Mouse (Mus musculus) liver, embryonic 15.5 days (tissue): ENCODE results near the gene Tsen34. TPM values are rescaled to one million over a fixed set of nuclear protein-coding genes. Genes with fewer than 3 reads are reported as not detected.

Experiments
- ATAC-seq: fragments of 200-750 bp; cut with Nextera tagmentation; 2 replicates; pipeline ENCODE4 v1.8.0; 2017; ENCODE audit warnings: moderate number of reproducible peaks, mild to moderate bottlenecking, moderate library complexity; ENCODE audit not compliant: insufficient read depth
- H3K27ac ChIP-seq: fragments of 300-500 bp; sonication (generic); replicated peaks from 2 replicates; pipeline ENCODE4 v1.5.1; 2015; ENCODE audit warnings: mild to moderate bottlenecking, inconsistent platforms
- H3K27me3 ChIP-seq: fragments of 300-500 bp; sonication (generic); 2 replicates; pipeline ENCODE4 v1.6.1; 2015; ENCODE audit warnings: mild to moderate bottlenecking, inconsistent platforms
- H3K36me3 ChIP-seq: fragments of 300-500 bp; sonication (generic); replicated peaks from 2 replicates; pipeline ENCODE4 v1.6.1; 2015; ENCODE audit warnings: moderate library complexity, mild to moderate bottlenecking, inconsistent platforms
- H3K4me1 ChIP-seq: fragments of 300-500 bp; sonication (generic); replicated peaks from 2 replicates; pipeline ENCODE4 v1.6.1; 2015; ENCODE audit warnings: inconsistent platforms
- H3K4me2 ChIP-seq: fragments of 300-500 bp; sonication (generic); 2 replicates; pipeline ENCODE4 v1.6.1; 2015; ENCODE audit warnings: moderate library complexity, mild to moderate bottlenecking, inconsistent platforms
- H3K4me3 ChIP-seq: fragments of 300-500 bp; sonication (generic); replicated peaks from 2 replicates; pipeline ENCODE4 v1.5.1; 2015; ENCODE audit warnings: mild to moderate bottlenecking, inconsistent platforms
- H3K9ac ChIP-seq: fragments of 300-500 bp; sonication (generic); 2 replicates; pipeline ENCODE4 v1.6.1; 2015; ENCODE audit warnings: moderate library complexity, mild to moderate bottlenecking, inconsistent platforms
- H3K9me3 ChIP-seq: fragments of 300-500 bp; sonication (generic); replicated peaks from 2 replicates; pipeline ENCODE4 v1.6.1; 2016; ENCODE audit warnings: inconsistent platforms
- WGBS: fragments of 180-500 bp; shearing (Covaris S2); methylation state at CpG from one replicate; pipeline ENCODE4 v1.1.7; 2015; ENCODE audit warnings: mixed read lengths; ENCODE audit not compliant: insufficient replicate concordance; 5-methylcytosine and 5-hydroxymethylcytosine counted together
- polyA plus RNA-seq: library from polyadenylated mRNA; unstranded; fragments of >200 nt; fragmentation: Nextera tagmentation; extraction: Ambion mirVana; gene quantifications from 2 replicates; pipeline ENCODE4 v1.2.1, GENCODE M21; 2015

Gene Tsen34
- 43.9 and 55.1 TPM in 2 replicates for polyA plus RNA-seq

GRCm38 (mm10) chr7:3692382-3692986 lies at the start of gene Tsen34:
Tsen34 (plus strand) TSS chr7:3692863.
- Histone ChIP-seq H3K9ac (peak within 1 kb of the TSS; percentile 74), H3K4me2 (peak within 1 kb of the TSS; percentile 94), H3K27me3 (no peaks in the 10 kb centered on the region), H3K36me3 (peaks cover 2% of the 10 kb centered on the region), H3K27ac (peak within 1 kb of the TSS; percentile 88), H3K4me3 (peak within 1 kb of the TSS; percentile 72), H3K4me1 (peaks cover 40% of the 10 kb centered on the region), H3K9me3 (no peaks in the 10 kb centered on the region)
- peak; percentile 47 for ATAC-seq
- under 1% methylated on average over 49 of the region's 49 CpGs for WGBS

GRCm38 (mm10) chr7:3643412-3643811 lies 49.3 kb upstream of the Tsen34 start:
- Histone ChIP-seq H3K36me3 (peaks cover 45% of the 10 kb centered on the region), H3K9me3 (no peaks in the 10 kb centered on the region), H3K9ac (no peak overlapping the region), H3K4me1 (peaks cover 32% of the 10 kb centered on the region), H3K4me2 (peak overlapping the region; percentile 80), H3K27ac (no peak overlapping the region), H3K4me3 (peak overlapping the region; percentile 100; the same call in 1 of the 2 replicates), H3K27me3 (no peaks in the 10 kb centered on the region)
- ATAC-seq, result no peak
- 30% methylated on average over 5 of the region's 5 CpGs for WGBS

GRCm38 (mm10) chr7:3643843-3644242 lies 48.8 kb upstream of the Tsen34 start:
- Histone ChIP-seq H3K27me3 (no peaks in the 10 kb centered on the region), H3K4me2 (peak overlapping the region; percentile 80), H3K27ac (peak overlapping the region; percentile 96), H3K36me3 (peaks cover 40% of the 10 kb centered on the region), H3K9me3 (no peaks in the 10 kb centered on the region), H3K4me1 (peaks cover 37% of the 10 kb centered on the region), H3K4me3 (peak overlapping the region; percentile 100), H3K9ac (peak overlapping the region; percentile 25; the same call in 1 of the 2 replicates)
- no peak for ATAC-seq
- WGBS, result 13% methylated on average over 9 of the region's 9 CpGs

GRCm38 (mm10) chr7:3644348-3644671 lies 48.4 kb upstream of the Tsen34 start:
- ATAC-seq, result no peak
- Histone ChIP-seq H3K9ac (peak overlapping the region; percentile 25; the same call in 1 of the 2 replicates), H3K27me3 (no peaks in the 10 kb centered on the region), H3K9me3 (no peaks in the 10 kb centered on the region), H3K4me1 (peaks cover 40% of the 10 kb centered on the region), H3K4me3 (peak overlapping the region; percentile 100), H3K4me2 (peak overlapping the region; percentile 80), H3K36me3 (peaks cover 36% of the 10 kb centered on the region), H3K27ac (peak overlapping the region; percentile 96)
- 1% methylated on average over 11 of the region's 11 CpGs for WGBS

- peak within 1 kb of the TSS; percentile 82 for H3K4me2 ChIP-seq
- H3K4me3 ChIP-seq, result peak within 1 kb of the TSS; percentile 100
- H3K9ac ChIP-seq, result peak within 1 kb of the TSS; percentile 100
- peaks cover 40% of the 10 kb centered on the region for H3K4me1 ChIP-seq
- H3K27me3 ChIP-seq, result no peaks in the 10 kb centered on the region
- H3K27ac ChIP-seq, result peak within 1 kb of the TSS; percentile 97
- no peaks in the 10 kb centered on the region for H3K9me3 ChIP-seq
- ATAC-seq, result peak; percentile 97
- peaks cover 35% of the 10 kb centered on the region for H3K36me3 ChIP-seq
- WGBS, result under 1% methylated on average over 51 of the region's 58 CpGs
Observed at GRCm38 (mm10) chr7:3644672-3645487, 47.8 kb upstream of the Tsen34 start, which contains the start of gene Cnot3. Cnot3 (plus strand) TSS chr7:3645268.

- H3K4me3 ChIP-seq, result peak overlapping the region; percentile 100
- H3K9ac ChIP-seq, result peak overlapping the region; percentile 100
- WGBS, result under 1% methylated on average over 55 of the region's 58 CpGs
- H3K36me3 ChIP-seq, result peaks cover 36% of the 10 kb centered on the region
- peak overlapping the region; percentile 82 for H3K4me2 ChIP-seq
- peak overlapping the region; percentile 97 for H3K27ac ChIP-seq
- no peak for ATAC-seq
- no peaks in the 10 kb centered on the region for H3K9me3 ChIP-seq
- peaks cover 40% of the 10 kb centered on the region for H3K4me1 ChIP-seq
- H3K27me3 ChIP-seq, result no peaks in the 10 kb centered on the region
Observed at GRCm38 (mm10) chr7:3645488-3646025, 47.1 kb upstream of the Tsen34 start.

DNA sequence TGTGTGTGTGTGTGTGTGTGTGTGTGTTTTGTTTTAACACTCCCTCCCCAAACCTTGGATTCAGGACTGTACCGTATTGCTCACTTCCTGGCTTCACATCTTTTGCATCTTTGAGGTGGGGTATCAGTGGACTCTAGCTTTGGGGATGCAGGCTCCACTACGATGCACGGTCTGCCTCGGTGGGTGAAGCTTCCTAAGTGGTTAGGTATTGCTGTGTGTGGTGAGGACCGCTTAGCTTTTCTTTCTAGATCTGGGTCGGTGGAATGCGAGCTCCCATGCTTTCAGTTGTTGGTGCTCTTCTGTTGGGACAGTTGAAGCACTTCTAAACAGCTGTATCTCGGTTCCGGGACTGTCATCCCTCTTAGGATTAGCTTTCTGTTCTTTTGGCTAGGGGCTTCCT lies 46.5 kb upstream of the Tsen34 start:
- WGBS, result 15% methylated on average over 9 of the region's 9 CpGs
- peak overlapping the region; percentile 100 for H3K4me3 ChIP-seq
- no peaks in the 10 kb centered on the region for H3K9me3 ChIP-seq
- peaks cover 36% of the 10 kb centered on the region for H3K36me3 ChIP-seq
- peak overlapping the region; percentile 100 for H3K9ac ChIP-seq
- ATAC-seq, result no peak
- peak overlapping the region; percentile 82 for H3K4me2 ChIP-seq
- peak overlapping the region; percentile 97 for H3K27ac ChIP-seq
- H3K27me3 ChIP-seq, result no peaks in the 10 kb centered on the region
- H3K4me1 ChIP-seq, result peaks cover 40% of the 10 kb centered on the region

GRCm38 (mm10) chr7:3646641-3647040 lies 46.0 kb upstream of the Tsen34 start:
- no peaks in the 10 kb centered on the region for H3K27me3 ChIP-seq
- H3K4me1 ChIP-seq, result peaks cover 40% of the 10 kb centered on the region
- H3K4me2 ChIP-seq, result peak overlapping the region; percentile 82
- H3K36me3 ChIP-seq, result peaks cover 36% of the 10 kb centered on the region
- WGBS, result 47% methylated on average over 4 of the region's 4 CpGs
- peak overlapping the region; percentile 97; the same call in 1 of the 2 replicates for H3K27ac ChIP-seq
- ATAC-seq, result no peak
- H3K4me3 ChIP-seq, result peak overlapping the region; percentile 100
- H3K9me3 ChIP-seq, result no peaks in the 10 kb centered on the region
- peak overlapping the region; percentile 100 for H3K9ac ChIP-seq

GRCm38 (mm10) chr7:3656966-3657365 lies 35.7 kb upstream of the Tsen34 start:
- Histone ChIP-seq H3K27me3 (no peaks in the 10 kb centered on the region), H3K4me1 (no peaks in the 10 kb centered on the region), H3K27ac (no peak overlapping the region), H3K4me2 (no peak overlapping the region), H3K4me3 (no peak overlapping the region), H3K9me3 (no peaks in the 10 kb centered on the region), H3K9ac (no peak overlapping the region), H3K36me3 (peaks cover 100% of the 10 kb centered on the region)
- ATAC-seq, result no peak
- WGBS, result 81% methylated on average over 4 of the region's 4 CpGs

DNA sequence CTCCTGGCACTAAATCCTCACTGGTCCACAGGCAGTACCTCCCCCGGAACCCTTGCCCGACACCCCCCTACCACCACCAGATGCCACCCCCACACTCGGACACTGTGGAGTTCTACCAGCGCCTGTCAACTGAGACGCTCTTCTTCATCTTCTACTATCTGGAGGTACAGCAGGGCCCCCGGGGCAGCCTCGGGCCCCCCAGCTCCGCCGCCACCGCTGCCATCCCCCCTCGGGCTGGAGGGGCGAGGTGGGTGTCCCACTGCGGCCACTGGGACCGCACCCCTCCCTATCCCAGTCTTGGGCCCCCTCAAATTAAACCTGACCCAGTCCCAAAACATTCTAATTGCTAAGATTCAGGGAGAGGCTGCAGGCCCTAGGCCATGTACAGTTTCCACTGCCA lies 34.1 kb upstream of the Tsen34 start:
- H3K9me3 ChIP-seq, result no peaks in the 10 kb centered on the region
- no peak for ATAC-seq
- no peak overlapping the region for H3K4me3 ChIP-seq
- no peak overlapping the region for H3K9ac ChIP-seq
- 93% methylated on average over 14 of the region's 14 CpGs for WGBS
- no peak overlapping the region for H3K27ac ChIP-seq
- no peaks in the 10 kb centered on the region for H3K27me3 ChIP-seq
- no peak overlapping the region for H3K4me2 ChIP-seq
- H3K4me1 ChIP-seq, result peaks cover 7% of the 10 kb centered on the region
- peaks cover 98% of the 10 kb centered on the region for H3K36me3 ChIP-seq
